Mouse (Mus musculus) right cerebral cortex, adult 18-20 months (tissue): Measurements from ENCODE around the gene Asna1.

Experiments
- DNase-seq: peaks from one replicate; pipeline ENCODE4 v3.0.0; 2022; ENCODE audit warnings: mixed read lengths

Asna1 gene

GRCm38 (mm10) chr8:84987903-84988302, 37.2 kb downstream of the Asna1 start:
- no peak for DNase-seq

GRCm38 (mm10) chr8:84987388-84987787, 37.7 kb downstream of the Asna1 start:
- DNase-seq: no peak

GRCm38 (mm10) chr8:84986379-84986945, 38.6 kb downstream of the Asna1 start:
- no peak for DNase-seq

- DNase-seq: peak; percentile 98
These were observed 39.2 kb downstream of the Asna1 start for GRCm38 (mm10) chr8:84985684-84986378.

- DNase-seq: no peak
These were observed 39.9 kb downstream of the Asna1 start for GRCm38 (mm10) chr8:84985049-84985683.

- DNase-seq: no peak
These were observed 40.6 kb downstream of the Asna1 start for GRCm38 (mm10) chr8:84984294-84985048.

GRCm38 (mm10) chr8:84982499-84983011, 42.5 kb downstream of the Asna1 start:
- no peak for DNase-seq

GRCm38 (mm10) chr8:84981644-84982498, 43.2 kb downstream of the Asna1 start:
- no peak for DNase-seq

- DNase-seq: no peak
These were observed 44.3 kb downstream of the Asna1 start for GRCm38 (mm10) chr8:84980622-84981358.

- DNase-seq: peak; percentile 95
These were observed 45.3 kb downstream of the Asna1 start for GRCm38 (mm10) chr8:84979599-84980421.

GRCm38 (mm10) chr8:84978248-84978940, 46.7 kb downstream of the Asna1 start, which contains the start of gene Junb:
Gene Junb, minus strand, starts transcription at chr8:84978718.
- peak; percentile 97 for DNase-seq

- peak; percentile 71 for DNase-seq
These were observed 47.4 kb downstream of the Asna1 start for GRCm38 (mm10) chr8:84977435-84978247.

GRCm38 (mm10) chr8:84976763-84977434, 48.2 kb downstream of the Asna1 start:
- DNase-seq: no peak

GRCm38 (mm10) chr8:84976031-84976762, 48.9 kb downstream of the Asna1 start:
- DNase-seq: peak; percentile 96

GRCm38 (mm10) chr8:84975434-84975833, 49.6 kb downstream of the Asna1 start:
- DNase-seq: no peak

GRCm38 (mm10) chr8:84974543-84975142, 50.4 kb downstream of the Asna1 start:
- DNase-seq: no peak
